Mouse (Mus musculus) lung, postnatal 25 days (tissue): ENCODE results near the gene Stx11.

Source experiments
- DNase-seq: peaks from one replicate; pipeline ENCODE4 v3.0.0; 2022; ENCODE audit warnings: low spot score

The Stx11 gene

DNA sequence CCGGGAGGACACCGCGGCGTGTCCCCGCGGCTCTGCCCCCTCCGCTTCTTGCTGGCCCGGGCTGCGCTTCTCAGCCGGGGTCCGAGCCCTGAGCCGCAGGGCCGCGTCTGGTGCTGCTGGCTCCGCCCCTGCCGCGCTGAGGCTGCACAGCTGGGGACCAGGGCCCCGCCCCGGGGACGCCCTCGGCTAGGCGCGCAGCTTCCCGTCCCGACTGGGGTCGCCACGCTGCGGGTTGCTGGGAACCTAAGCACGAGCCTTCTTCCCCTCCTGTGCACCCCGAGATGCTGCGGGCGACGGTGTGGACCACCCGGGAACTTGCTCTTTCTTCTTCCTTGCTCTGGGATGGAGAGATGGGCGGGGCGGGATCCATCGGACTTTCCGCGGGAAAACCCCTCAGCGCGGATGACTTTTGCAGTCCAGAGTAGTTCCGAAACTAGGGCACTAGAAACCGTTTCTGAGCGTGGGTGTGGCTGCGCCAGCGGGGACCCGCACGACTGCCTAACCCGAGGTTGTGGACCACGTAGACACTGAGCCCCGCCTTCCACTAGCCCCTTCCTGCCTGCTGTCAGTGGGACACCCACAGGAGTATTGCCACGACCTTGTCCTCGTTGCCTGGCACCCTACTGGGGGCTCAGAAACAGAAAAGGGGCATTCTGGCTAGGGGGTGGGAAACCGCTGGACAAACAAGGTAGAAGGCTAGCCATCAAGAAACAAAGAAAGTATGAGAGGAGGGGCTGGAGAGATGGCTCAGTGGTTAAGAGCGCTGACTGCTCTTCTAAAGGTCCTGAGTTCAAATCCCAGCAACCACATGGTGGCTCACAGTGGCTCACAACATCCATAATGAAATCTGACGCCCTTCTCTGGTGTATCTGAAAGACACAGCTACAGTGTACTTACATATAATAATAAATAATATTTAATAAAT is at the start of gene Stx11:
Gene Stx11 (minus strand): TSS at position 148 of the 925 bp plus-strand sequence.
- peak; percentile 57 for DNase-seq

DNA sequence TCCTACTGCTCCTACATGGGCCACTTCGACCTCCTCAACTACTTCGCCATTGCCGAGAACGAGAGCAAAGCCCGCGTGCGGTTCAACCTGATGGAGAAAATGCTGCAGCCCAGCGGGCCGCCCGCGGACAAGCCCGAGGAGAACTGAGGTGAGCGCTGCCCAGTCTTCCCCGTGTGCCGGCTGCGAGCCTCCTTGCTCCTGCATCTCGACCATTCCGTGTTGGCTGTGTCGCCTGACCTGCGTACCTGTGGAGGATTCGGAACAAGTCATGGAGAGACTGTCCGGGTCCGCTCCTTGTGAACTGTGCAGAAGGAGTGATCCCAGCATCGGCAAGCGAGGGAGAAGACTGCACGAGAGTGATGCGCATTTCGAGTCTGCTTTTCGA is 44.6 kb upstream of the Stx11 start:
- no peak for DNase-seq

DNA sequence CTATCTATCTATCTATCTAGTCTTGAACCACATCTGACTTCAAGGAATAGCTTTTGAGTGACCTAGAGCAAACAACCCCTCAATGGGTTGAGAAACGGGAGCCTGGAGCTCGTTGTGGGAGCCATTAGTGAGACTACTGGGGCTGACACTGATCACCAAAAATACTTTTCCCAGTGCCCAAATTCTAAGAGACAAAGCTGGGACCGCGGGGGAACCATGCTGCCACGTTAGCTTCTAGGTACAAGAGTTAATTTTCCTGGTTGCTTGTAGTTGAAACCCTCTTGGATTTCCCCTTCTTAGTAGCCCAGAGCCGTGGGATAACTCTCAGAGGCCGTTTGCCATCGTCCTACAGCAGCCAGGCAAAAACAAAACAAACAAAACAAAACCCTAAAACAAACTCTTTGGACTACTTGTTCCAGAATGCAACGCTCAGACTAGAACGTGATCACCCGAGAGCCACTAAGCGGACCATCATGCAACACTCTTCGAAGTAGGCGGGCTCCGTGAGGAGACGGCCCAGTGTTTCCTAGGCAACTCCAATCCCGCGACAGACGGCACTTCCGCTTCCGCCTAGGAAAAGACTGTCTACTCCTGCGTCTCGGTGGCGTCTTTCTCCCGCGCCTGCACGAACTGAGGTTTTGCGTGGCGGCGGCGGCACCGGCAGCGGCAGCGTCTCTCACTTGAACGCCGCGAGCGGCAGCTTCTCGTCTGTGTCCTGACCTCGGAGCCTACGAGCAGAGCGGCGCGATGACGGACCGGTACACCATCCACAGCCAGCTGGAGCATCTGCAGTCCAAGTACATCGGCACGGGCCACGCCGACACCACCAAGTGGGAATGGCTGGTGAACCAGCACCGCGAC is 44.0 kb upstream of the Stx11 start:
- DNase-seq, result peak; percentile 98

DNA sequence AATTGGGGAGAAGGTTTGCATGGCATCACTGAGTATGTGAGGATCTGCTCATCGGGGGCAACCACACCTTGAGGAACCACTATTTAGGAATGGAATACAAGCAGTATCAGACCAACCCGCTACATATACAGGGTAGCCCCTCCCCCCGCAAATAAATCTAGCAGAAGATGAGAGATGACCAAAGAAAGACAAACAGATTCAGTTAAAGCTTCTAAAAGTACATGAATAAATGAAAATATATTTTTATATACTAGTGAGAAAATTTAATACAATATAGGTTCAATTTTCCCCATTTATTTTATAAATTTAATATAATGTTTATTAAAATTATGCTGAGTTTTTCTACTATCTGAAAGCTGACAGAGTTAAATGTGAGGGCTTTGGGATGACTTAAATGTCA is 40.9 kb upstream of the Stx11 start, which contains the start of gene Sf3b5:
Gene Sf3b5 (plus strand): TSS at position 301 of the 400 bp plus-strand sequence.
- no peak for DNase-seq

DNA sequence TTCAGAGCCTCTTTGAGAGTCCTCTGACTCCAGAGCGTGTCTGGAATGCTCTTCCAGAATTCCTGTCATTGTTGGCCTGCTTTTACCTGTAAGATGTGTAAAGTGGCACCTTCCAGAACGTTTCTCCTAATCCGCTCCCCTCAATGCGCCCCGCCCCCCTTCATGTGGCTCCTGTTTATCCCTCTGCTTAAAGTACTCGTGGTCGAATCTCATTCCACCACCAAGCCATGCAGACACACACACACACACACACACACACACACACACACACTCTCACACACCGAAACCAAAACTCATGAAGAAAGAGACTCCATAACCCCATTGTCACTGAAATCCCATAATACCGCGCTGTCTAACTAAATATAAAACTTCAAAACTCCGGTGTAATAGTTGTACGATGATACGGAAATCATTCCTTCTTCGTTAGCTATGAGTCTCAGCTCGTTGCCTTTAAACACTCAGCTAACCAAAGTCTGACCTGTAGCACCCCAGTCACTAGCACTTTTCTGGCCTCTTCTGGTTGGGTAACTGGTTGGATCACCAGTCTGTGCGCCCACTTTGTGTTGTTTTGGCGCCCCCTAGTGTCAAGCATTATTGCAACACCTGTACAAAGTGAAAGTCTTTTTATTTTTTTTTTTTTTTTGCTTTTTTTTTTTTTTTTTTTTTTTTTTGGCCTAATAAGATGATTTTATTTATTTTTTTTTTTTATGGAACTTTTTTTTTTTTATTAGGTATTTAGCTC is 32.8 kb upstream of the Stx11 start:
- DNase-seq, result peak; percentile 88

DNA sequence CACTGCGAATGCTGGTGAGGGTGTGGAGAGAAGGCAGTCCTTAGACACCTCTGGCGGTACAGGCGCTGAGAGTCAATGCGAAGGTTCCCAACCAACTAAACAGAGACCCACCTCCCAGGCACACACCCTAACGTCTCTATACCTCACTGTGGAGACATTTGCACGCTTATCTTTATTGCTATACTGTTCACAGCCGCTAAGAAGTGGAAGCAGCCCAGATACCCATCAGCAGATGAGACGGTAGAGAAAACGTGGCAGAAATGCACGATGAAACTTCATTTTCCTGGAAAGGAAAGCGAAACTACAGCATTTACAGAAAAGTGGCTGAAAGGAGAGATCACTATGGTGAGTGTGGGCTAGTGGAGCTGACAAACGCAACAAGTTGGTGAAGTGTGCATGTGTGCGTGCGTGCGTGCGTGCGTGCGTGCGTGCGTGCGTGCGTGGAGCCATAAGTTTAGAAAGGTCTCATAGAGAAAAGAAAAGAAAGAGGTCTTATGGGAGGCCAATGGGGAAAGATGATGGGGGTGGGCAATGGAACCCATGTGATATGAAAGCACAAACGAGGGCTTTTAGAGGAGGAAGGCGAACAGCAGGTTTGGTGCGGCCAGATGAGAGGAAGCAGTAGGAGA is 29.4 kb upstream of the Stx11 start:
- no peak for DNase-seq

DNA sequence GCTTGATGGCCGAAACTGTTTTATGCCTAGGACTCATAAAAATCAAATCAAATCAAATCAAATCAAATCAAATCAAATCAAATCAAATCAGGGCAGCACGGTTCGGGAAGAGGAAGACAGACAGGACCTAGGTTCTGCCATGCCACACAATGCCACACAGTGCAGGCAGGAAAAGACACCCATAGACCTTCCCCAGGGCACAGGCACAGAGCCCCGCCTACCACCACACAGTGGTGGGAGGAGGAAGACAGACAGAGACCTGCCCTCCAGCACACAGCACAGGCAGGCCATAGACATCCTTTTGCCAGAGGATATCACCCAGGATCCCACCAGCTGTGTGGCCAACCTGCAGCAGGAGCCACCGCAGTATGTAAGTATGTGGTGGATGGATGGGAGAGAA is 27.9 kb upstream of the Stx11 start:
- no peak for DNase-seq

DNA sequence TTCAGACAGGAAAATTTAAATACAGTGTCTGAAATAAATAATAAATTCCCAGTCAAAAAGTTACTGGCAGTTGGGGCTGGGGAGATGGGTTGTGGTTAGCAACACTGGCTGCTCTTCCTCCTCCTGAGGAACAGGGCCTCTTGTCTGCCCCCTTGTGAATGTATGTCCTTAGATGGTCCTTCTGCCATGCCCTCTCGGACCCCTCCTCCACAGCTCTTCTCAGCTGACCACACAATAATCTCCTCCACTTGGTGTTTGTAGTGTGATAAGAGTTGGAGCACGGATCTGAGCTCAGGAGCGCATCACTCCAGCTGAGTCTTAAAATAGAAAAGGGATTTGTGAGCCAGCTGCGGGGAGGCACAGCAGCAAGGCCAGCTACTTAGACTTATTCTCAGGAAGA is 22.8 kb upstream of the Stx11 start:
- no peak for DNase-seq

DNA sequence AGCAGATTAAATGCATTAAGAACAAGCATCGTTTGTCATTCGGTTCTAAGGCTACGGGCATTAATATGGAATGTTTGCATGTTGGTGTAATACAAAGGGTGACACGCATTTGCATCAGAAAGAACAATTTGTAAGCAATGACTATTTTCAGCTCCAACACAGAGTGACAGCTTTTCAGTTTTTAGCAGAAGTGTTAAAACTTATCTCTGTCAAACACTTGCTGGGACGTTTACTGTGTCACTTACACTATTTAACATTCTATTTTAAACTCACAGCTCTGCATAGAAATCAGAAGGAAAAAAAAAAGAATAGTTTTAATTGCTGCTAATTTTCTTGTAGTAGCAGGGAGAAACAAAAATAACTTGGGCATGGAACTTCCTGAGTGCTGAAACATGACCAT is 22.4 kb upstream of the Stx11 start:
- DNase-seq, result no peak

DNA sequence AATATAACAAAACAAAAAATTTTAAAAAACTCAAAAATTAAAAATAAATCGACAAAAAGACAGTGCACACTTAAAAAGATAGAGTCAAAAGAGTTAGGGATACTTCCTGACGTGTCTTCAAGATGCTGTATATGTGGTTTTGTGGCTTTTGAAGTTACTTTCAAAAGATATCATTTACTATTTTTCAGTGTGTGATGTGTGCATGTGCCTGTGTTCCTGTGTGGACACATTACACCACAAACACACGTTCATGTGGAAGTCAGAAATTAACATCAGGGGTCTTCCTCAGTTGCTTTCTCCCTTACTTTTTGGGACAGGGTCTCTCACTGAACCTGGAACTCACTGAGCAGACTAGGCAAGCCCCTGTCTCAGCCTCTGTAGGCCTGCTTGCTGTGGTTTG is 20.9 kb upstream of the Stx11 start:
- no peak for DNase-seq

DNA sequence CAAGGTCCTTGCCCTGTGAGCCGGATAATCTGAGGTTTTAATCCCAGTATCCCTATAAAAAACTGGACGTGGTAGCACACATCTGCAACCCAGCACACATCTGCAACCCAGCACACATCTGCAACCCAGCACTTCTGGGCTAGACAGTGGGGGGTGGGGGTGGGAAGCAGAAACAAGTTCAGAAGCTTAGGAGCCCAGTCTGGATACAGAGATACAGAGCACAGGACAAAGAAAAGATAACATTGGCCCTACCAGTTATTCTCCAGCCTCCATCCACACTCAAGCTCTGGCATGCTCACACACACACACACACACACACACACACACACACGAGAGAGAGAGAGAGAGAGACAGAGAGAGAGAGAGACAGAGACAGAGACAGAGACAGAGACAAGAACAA is 19.4 kb upstream of the Stx11 start:
- no peak for DNase-seq

DNA sequence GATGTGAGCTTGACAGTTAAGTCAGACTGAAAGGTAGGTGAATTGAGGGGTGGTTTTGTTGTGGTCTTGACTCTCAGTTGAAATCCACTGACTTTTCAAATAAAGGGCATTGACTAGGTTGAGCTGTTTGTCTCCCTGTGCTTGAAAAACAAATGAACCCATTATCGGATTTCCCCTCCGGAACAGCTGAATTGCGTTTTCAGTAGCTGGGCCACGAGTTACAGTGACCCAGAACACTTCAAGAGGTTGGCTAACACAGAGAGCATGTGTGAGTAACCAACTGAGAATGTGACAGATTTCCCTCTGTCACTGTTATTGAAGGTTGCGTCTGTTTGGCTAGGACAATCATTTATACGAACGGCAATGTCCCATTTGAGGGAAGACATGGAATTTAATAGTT is 17.0 kb upstream of the Stx11 start:
- peak; percentile 16 for DNase-seq

DNA sequence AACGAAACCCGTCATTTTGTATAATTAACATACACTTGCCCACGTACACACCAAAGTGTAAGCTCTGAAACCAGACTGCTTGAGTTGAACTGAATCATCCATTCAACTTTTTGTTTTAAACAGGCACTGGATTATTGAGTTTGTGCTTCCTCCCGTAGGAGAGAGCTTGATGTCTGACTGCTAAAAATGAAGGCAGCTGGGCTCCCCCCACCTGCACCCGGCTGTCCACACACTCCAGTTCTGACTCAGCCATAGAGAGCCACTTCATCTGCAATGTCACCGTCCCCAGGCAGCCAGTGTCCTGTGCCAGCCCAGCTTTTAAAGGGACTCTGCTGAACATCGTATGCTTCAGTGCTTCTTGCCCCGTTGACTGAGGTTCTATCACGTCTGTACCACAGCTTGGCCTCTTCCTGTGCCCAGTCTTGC is 13.7 kb upstream of the Stx11 start:
- DNase-seq, result peak; percentile 50

DNA sequence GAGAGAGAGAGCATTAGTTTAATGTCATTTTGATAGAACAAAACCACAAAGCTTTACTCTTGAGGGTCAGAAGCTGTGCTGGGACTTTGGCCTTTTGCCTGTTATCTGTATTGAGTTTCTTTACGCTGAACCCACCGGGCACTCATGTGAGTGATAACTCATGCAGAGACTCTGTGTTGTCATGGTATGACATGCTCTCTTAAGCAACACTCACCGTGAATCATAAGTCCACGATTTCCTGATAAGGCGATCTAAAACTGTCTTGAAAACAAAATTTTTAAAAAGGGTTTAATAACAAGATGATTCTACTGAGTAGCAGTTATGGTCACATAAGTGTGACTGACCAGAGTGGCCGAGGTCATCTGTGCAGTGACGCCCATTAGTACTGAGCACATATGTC is 12.5 kb upstream of the Stx11 start:
- DNase-seq, result no peak

DNA sequence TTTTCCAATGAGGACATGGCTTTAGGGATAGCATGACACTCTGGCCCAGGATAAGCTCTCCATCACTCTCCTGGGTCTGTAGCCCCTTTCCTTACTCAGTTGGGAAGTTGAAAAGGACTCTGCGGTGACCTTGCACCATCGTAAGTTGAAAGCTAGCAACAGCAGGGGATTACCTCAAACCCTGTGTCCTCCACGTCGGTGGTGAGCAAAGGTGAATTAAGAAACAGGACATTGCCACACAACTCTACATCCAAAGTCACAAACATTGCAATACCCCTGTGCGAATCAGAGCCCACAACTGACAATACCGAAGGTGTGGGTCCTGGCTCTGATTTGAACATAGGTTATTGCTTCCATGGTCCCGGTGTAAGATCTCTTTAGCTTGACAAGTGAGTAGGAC is 11.9 kb upstream of the Stx11 start:
- no peak for DNase-seq

DNA sequence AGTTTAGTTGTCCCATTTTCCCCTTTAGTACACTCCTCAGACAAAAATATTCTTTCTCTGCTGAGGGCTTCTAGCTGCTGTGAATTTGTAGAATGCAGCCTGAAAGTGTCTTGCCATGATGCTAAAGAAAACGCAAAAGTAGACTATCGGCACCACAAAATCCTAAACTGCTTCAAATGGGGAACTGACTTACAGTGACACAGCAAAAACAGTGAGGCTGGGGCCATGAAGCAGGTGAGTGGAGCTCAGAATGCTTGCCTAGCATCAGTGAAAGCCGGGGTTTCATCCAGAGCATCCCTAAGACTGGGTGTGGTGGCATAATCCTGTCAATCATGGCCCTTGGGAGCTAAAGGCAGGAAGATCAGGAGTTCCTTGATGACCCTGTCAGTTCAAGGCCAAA is 11.4 kb upstream of the Stx11 start:
- no peak for DNase-seq

DNA sequence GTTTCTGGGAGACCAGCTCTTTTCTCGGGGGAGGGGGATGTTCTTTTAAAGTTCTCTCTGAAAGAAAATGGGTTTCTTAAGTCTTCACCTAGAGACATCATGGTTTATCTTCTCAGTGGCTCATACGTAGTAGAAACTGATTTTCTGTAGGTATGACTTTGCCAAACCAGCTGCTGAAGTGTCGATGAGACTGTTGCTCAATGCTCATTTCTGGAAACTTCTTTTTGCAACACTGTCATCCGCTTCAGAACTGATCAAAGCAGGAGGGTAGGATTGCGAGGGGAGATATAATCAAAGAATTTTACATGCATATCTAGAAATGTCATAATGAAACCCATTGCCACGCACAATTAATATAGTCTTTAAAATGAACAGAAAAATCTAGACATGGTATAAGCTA is 10.5 kb upstream of the Stx11 start:
- DNase-seq, result no peak

DNA sequence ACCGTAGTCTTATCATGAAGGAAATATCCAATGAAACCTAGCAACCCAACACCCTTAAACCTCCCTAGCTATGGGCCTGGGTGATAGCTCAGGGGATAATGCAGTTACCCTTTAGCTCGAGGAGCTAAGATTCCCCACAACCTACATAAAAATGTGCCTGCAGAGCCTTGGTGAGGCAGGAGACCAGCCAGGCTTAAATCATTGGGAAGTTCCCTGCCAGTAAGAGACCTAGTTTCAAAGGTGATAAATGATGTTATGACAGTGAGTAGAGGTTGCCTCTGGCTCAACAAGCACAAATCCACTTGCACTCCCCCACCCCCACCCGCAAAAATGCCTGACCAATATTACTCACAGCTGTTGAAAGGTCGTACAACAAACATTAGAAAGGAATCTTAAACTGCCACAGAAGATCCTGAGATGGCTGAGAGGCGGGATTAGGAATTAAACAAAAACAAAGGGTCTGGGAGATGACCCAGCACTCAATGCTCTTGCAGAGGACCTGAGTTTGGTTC is 1.6 kb upstream of the Stx11 start:
- no peak for DNase-seq

DNA sequence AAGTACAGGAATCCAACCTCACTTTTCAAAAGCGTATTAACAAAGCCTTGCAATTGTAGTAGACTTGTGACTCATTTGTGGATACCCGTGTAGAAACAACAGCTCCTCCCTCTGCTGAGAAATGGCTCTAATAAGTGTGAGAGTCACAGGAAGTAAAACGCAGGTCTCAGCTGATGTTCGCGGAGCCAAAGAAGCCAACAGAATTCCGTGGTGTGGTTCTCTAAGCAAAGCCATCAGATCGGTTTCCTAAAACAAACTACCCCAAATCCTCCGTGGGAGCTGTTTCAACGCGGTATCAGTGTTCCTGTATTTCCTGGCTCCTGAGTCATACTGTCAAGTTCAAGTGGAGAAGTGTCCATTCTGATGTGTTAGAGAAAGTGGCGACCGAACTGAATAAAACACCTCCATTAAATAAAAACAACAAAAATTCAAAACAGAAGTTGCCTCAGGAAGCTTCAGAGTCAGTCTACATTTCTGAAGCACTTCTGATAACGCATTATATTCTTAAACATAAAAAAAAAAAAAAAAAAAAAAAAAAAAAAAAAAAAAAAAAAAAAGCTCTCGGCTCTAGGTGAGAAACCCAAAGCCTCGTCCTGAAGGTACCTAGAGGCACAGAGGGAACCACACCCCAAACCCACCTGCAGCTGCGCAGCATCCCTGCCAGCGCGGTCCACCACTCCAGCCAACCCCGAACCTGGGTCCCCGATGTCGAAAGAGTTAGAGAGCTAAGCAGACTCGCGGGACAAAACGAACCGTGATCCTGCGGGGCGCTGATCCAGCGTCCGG is 543 bp downstream of the Stx11 start:
- peak; percentile 24 for DNase-seq

DNA sequence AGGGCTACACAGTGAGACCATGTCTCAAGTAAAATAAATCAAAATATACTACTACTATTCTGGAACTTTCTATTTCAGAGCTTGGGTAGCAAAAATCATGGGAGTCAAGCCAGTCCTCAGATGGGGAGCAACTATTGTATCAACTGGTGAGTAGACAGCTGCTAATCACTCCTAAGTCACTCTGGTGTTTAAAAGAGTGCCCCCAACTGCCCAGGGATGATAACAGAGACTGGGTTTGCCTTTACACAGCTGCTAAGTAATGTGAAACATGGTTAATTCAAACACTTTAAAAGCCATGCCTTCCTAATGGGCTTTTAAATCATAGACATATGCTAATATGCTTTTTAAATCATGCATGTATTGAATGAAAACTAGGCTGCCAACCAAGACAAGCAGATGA is 1.9 kb downstream of the Stx11 start:
- DNase-seq, result no peak

DNA sequence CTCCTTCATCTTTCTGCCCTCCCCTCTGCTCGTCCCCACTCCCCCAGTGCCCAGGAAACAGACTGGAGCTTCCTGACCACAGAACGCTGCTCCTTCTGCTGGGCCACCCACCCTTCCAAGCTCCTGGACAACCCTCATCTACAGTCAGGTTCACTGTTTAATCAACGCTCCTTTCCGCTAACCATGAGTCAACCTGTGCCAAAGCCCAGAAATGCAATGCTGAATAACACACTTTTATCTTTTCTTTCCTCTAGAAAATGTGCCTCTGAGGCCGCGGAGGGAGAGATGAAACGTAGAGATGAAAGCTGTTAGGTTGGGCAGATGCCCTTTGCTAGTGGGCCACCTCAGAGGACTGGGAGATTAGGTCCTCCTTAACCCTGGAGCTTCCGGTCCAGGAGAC is 2.6 kb downstream of the Stx11 start:
- no peak for DNase-seq
